Mouse (Mus musculus) gastrocnemius, postnatal 25 days (tissue): ENCODE results near the gene Arpp19. TPM values are rescaled to one million over a fixed set of nuclear protein-coding genes. Genes with fewer than 3 reads are reported as not detected.

Experiments
- DNase-seq: peaks from one replicate; pipeline ENCODE4 v3.0.0; 2022
- long read RNA-seq, 2 experiments: library from polyadenylated mRNA; stranded (forward); transcript quantifications; one replicate each; pipeline ENCODE4 v2.0.0; 2021
- total RNA-seq, 2 experiments: library from RNA; stranded (reverse); gene quantifications; 1 replicate in 1 of 2; 2 replicates in 1 of 2; pipeline ENCODE4 v1.2.3; 2021

The Arpp19 gene
- total RNA-seq = 100 to 1,000 TPM; 119 to 149 TPM
- long read RNA-seq, experiment 1, full-length matches to known transcripts = 317 of 331 reads
- long read RNA-seq, experiment 1, partial matches to known transcripts = 6 of 331 reads
- long read RNA-seq, experiment 1, other reads (novel, unspliced or antisense) = 8 of 331 reads
- long read RNA-seq, experiment 2, full-length matches to known transcripts = 232 of 243 reads
- long read RNA-seq, experiment 2, partial matches to known transcripts = 2 of 243 reads
- long read RNA-seq, experiment 2, other reads (novel, unspliced or antisense) = 9 of 243 reads

DNA sequence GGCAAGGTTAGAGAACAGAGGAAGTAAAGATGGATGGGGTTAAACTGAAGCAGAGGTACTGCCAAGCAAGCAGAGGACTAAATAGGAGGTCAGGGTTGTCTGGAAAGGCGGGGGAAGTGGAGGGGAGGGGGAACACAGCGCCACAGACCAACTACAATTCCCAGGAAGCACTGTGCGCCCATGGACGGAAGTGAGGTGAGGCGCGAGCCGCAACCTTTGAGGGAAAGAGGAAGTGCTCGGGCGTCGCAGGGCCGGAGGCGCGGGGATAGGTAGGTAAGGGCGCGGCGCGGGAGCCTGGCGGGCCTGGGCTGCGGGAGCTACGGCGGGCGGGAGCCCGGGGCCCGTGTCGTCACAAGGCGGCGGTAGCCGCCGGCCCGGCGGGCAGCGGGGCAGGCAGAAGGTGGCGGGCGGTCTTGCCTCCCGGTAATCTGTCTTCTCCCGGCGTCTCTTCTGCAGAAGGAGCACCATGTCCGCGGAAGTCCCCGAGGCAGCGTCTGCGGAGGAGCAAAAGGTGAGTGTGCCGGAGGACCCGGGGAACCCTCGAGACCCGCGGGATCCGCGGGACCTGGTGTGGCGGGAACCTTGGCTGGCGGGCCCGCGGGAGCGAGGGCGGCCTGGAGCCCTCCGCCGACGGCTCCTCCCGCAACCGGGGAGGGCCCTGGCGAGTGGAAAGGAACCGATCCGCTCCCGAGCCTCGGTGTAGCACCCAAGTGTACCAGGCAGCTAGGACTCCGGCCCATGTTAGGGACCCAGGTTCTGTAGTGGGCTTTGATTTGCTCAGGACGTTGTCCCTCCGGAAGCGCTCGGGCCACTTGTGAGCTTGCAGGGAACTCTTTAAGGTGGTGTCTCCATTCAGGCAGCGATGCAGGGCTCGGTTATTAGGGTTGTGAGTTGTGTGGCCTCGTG is at the start of gene Arpp19:
Gene Arpp19, plus strand, starts transcription at position 164 of the 906 bp plus-strand sequence.
- DNase-seq = peak; percentile 83

DNA sequence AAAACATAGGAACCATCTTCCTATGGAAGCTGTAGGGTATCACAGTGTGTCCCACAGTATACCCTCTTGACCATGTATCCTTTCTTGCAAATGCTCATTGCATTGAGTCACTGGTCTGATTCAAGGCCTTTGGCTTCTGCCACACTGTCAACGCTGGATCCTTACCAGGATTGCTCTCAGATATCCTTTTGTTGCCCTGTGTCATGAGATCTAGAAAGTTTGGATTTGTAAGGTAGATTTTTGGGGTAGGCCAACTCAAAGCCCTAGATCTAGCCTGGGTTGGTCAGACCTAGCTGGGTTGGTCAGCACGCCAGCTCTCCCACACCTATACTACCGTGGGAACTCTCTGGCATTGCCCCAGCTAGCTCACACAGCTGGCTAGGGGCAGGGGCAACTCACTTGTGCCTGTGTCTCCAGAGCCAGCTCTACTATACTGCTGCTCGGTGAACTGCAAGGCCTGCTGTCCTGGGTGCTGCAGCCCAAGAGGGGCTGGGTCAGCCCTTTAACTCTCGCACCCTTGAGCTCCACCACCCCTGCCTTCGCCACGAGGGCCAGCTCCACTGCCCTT is 48.4 kb upstream of the Arpp19 start:
- DNase-seq = no peak

DNA sequence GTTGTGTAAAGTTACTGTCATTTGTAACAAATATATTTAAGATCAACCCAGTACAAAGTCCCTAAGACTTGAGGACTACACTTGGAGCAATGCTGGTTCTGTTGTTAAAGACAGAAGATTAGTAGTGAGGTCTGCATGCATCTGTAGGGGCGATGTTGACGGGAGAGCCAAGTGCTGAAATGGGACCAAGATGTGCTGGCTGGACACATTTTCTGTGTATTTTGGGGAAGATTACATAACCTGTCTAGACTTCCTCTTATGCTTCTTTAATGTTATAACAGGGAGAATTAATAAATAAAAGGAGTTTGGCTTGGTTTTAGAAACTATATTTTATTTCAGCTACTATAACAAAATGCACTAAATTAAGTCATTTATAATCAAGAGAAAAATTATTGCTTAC is 47.4 kb upstream of the Arpp19 start:
- no peak for DNase-seq

DNA sequence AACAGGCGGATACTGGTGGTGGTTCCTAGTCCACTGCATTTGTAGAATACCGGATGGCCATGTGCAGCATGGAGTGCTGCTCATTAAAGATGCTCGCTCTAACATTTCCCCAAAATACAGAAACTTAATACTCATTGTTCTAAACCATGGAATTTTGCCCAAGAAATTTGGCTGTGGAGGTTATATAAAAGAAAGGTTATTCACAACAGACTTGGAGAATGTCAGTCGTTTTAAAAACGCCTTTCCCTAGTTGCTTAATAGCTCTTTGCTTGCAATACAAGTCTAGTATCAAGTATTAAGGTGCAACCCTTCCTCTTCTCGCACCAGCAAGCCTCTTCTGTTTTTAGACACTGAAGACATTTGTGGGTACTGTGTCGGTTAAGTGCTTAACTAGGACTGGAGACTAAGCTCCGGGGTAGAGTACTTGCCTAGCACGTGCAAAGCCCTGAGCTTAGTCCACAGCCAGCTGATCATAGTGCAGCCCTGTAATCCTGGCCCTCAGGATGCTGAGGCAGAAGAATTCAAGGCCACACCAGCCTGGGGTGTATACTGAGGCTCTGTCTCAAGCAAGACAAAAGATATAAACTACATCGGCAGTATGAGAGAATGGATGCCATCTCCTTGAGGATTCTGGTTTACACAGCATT is 42.7 kb upstream of the Arpp19 start:
- no peak for DNase-seq

DNA sequence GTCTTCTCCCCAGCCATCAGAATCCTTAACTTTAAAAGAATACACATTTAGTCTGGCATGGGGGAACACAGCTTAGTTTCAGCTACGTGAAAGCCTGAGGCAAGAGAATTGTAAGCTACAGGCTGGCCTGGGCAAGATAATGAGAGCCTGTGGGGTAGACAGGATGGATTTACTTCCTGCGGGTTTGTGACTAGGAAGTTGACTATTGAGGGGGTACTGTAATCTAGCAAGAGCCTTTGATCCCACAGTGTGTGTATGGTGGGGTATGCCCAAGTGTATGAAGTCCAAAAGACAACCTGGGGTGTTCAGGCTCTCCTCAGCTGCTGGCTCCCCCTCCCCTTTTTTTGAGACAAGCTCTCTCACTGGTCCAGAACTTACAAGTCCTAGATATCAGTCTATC is 41.1 kb upstream of the Arpp19 start:
- no peak for DNase-seq

DNA sequence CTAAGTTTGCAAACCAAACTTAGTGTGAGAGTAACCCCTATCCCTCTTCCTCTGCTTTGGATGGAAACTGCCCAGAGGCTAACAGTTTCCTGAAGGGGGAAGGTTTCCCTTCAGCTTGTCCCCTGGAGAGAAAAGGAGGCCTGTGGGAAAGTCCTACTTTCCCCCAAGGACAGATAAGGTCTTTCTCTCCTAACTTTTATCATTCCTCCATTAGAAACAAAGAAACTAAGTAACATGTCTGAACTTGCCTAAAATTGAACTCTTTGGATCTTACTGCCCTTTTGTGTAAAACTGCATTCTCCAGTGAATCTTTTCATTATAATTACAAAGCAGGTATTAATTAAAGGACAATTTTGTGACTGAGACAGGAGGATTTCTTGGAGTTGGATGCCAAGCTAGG is 39.4 kb upstream of the Arpp19 start:
- no peak for DNase-seq

DNA sequence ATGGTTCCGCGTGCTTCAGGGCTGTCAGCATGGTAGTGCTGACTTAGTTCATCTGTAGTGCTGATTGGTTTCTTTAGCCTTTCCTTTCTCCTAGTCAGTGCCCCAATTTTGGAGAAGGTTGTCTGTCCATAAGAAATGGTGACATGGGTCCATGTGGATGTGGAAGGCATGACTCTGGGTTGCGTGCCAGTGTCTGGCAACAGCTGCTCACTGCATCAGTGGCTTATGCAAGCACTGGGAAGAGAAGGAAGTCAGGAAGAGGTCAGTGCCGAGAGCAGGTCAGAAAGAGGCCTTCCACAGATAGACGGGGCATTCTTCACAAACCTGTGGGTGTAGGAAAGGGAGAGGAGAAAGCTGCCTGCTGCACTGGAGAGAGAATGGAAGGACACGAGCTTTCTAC is 36.4 kb upstream of the Arpp19 start:
- DNase-seq = no peak

DNA sequence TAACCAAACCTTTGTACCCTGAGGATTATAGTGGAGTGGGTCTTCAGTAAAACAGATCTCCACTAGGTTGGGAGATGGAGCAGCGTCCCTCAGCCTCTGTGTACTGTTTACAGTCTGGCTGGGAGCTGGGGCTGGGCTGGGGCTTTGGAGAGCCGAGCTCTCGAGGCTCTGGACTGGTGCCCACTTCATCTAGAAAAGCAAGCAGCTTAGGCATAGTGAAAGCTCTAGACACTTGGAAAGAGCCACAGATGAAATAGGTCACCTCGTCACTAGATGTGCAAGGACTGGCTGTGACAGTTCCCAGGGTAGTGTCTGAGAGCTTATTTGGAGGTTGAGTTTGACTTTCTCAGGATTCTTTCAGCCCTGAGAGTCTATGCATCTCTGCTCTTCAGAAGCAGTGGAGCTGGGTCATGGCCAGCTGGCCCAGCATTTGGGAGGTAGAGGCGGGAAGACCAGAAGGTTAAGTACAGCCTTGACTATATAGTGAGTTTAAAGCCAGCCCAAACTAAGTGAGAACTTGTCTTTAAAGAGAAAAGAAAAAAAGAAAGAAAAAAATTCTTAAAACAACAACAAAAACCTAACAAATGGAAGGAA is 35.7 kb upstream of the Arpp19 start:
- peak; percentile 54 for DNase-seq

DNA sequence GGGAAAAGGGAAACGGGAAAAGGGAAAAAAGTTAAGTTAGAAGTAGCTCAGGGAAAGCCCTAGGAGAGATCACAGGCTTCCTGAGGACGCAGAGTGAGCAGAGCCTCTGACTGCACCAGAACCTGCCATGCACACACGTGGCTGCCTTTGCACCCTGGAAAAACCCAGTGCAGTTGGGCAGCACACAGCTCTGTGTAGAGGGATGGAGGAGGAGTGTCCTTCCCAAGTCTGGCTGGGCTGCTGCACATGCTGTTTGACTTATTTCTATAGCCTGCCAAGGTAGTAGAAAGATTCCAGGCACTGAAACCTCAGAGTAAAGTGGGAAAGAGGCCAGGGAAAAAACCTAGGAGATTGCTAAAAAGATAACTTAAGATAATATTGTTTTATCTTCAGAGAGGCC is 35.2 kb upstream of the Arpp19 start:
- DNase-seq = no peak

DNA sequence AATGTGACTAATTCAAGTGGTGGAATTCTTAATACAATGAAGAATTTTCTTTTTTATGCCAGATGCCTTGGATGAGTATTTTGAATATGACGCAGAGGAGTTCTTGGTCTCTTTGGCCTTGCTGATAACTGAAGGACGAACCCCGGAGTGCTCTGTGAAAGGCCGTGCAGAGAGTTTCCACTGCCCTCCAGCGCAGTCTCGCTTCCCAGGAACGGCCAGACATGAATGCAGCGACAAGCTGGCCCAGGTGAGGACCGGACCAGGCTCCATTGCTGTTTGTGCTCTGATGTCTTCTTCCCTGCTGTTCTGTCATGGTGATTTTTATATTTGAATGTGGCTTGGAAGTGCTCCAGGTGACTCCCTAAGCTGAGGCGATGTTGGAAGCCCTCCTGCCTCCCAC is 33.2 kb upstream of the Arpp19 start:
- no peak for DNase-seq

DNA sequence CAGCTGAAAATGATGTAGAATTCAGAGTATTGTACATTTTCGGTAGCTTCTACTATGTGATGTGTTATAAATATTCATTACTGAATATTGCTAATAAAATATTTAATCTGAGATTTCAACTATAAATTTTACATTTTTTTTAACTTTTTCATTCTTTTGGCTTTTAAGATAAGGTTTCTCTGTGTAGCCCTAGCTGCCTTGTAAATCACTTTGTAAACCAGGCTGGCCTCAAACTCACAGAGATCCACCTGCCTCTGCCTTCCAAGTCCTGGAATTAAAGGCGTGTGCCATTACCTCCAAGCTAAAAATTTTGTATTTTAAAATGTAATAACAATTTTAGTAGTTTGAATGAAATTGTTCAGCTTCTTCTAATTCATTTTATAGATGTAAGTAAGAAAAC is 20.8 kb upstream of the Arpp19 start:
- DNase-seq = no peak

DNA sequence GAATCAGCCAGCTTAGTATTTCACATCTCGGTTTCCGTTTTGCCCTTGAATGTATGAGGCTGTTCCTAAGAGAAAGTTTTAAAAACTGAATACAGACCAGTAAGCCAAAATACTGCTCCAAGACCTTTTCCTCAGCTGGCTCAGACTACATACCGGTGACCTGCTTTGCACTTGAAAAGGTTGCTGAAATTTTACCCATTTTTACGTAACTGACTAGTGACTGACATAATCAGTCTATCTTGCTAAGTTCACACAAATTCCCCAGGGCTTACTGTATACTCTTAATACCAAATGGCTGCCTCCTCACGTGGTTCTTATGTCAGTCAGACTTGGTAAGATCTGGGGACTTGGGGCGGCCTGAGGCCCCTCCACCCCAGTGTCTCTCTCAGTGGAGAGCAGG is 18.2 kb upstream of the Arpp19 start:
- no peak for DNase-seq

DNA sequence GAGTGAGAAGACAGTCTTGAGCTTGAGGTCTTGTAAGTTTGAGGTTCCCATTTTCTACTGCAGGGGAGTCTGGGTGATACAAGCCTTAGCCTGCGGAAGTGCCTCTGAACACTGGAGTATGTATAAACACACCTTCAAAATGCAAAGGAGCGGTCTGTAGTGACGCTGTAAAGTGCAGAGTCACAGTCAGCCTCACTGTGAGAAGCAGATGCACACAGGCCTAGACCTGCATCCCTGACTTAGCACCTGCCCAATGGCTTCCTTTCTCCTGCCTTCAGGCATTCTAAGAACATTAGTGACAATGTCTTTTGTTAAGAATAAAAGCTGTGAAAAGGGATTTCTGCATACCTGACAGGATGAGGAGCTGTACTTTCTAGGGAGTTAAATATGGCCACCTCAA is 17.8 kb upstream of the Arpp19 start:
- no peak for DNase-seq

DNA sequence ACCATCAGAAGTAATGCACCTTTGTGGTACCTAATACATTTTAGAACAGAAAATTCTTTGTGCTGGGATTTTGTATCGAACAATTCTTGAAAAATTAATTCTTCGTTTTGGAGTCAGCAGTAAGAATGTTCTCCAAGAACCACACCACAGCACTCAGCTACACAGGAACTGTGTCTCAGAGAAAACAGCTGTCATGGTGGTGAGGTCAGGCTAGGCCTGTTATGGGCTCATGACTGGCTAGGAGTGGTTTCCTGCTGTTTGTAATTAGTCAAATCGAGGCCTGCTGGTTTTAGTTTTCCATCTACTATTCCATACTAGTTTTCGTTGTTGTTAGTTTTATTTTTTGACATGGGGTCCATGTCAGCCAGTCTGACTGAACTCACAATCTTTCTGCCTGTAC is 16.9 kb upstream of the Arpp19 start:
- no peak for DNase-seq

DNA sequence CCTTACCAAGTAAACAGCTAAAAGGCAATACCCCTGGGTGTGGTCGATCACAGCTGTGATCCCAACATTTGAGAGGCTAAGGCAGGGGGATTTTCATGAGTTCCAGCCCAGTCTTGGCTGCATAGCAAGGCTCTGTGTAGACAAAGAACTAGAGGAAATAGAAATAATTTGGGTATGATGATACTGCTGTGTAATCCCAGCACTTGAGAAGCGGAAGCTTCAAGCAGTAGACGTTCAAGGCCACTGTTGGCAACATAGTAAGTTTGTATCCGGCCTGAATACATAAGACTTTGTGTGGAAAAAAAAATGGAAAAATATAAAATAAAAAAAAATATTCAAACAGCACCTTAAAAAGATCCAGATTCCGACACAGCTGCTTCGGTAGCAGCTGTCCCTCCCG is 14.9 kb upstream of the Arpp19 start:
- no peak for DNase-seq

DNA sequence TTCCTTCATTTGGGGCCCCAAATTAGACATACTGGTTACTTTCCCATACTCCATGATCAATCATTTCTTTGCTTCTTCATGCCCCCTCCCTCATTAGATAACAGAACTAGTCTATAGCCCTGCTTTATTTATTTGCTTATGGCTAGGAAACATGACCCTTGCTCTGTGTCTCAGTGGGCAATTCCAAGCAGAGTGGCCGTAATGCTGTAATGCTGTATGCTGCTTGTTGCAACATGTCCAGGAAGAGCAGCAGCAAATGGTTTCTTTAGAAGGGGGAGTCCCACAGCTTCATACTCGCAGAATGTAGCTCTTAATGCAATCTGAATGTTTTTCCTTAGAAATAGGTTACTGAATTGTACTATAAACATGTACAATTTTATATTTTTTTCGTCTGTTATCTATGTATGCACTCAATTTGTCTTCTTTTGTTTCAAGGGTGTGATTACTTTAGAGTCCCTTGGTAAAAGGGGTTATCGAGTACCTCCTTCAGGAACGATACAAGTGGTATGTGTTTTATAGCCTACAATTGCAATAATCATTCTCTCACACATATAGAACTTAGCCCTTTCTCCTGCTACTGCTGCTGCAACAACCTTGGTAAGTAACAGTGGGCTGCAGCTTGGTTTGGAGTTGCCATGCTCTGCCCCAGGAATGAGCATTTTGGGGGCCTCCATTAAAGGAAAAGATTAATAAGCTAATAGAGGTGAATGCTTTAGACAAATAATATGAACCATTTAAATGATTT is 14.1 kb upstream of the Arpp19 start:
- DNase-seq = no peak

DNA sequence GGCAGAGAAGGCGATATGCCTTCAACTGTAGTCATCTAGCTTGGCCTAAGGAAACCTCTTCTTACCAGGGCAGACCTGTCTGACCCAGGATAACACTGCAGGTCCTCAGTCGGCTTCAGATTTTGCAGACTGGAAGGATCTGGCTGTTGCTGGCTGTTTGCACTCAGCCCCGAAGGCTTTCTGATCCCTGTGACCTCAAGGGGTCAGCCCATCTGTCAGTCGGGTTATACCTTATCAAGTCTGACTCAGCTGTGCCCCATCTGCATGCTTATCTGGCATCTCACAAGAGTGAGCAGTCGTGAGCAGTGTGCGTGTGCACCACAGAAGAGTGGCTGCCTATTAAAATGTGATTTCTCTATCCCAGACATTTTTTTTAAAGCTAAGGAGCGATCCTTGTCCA is 13.3 kb upstream of the Arpp19 start:
- no peak for DNase-seq

DNA sequence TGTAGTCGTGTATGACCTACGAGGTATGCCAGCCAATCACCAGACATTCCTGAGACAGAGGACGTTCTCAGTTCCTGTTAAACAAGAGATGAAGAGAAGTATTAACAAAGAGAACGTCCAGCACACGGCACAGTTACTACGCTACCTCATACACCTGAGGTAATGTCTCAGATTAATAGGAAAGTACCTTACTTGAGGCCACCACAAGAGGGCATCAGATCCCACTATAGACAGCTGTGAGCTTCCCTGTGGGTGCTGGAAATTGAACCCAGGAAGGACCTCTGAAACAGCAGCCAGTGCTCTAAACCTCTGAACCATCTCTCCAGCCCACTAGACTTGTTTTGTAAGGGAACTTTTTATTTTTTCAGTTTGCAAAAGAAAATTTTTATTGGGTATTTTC is 11.7 kb upstream of the Arpp19 start:
- no peak for DNase-seq

DNA sequence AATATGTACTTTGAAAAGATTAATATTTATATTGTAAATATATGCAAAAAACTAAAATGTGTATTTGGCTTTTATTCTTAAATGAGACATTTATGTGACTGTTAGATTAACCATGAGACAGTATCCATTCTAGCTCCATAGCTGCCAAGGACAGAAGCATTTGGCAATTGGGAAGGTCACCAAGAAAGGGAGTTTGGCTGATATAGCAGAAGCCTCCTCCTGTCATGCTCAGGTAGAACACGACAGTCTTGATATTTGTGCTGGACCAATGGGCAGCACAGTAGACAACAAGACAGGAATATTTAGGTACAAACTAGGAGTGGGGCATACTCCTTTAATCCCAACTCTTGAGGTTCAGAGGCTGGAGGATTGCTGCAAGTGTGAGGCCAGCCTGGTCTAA is 5.0 kb upstream of the Arpp19 start:
- DNase-seq = no peak

DNA sequence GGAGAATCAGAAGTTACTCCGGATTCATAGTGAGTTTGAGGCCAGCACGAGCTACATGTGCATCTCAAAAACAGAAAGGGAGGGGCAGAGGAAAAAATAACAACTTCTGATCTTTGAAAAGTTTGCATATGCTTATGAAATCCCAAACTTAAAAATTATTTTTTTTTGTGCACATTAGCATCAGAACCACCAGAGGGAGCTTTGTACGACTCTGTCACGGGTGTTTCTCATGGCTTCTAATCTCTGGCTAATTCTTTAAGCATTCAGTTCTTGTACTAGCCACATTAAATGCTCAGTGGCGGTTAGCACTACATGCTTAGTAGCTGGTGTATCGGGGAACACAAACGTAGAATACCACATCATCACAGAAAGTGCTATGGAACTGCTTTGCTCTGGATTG is 4.3 kb upstream of the Arpp19 start:
- no peak for DNase-seq

DNA sequence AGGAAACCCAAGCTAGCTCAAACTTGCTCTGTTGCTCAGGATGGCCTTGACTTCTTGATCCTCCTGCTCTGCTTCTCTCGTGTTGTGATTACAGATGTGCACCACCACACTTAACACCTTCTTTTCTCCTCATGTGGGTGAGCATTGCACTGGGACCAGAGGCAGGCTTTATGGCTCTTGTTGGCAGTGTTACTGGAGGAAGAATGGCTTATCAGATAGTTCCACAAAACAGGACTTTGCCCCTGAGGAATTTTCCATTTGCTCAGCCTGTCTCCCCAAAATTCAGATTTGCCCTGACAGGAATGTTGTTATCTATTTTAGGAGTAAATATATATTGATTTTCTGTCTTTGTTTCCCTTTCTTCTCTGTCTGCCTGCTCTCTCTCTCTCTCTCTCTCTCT is 2.7 kb upstream of the Arpp19 start:
- no peak for DNase-seq

DNA sequence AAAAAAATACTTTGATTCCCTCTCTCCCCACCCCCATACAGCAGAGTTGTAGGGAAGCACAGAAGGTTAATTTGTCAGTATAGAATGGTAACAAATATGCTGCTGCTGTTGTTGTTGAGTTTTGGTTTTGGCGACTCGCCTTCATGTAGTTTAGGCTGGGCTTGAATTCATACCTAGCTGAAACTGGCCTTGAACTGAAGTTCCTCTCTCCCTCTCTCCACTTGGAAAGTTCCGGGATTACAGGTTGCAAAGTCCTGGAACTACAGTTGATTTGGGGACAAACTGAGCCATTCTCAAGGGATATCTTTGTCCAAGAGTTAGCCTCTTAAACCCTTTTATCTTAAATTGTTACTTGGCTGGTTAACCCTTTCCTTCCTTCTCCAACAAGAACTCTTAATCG is 1.5 kb upstream of the Arpp19 start:
- no peak for DNase-seq
